Mouse (Mus musculus) bone marrow, adult 2 months (tissue): ENCODE results near the gene Ifrd2. TPM values are rescaled to one million over a fixed set of nuclear protein-coding genes. Genes with fewer than 3 reads are reported as not detected.
A peak's percentile ranks its signal among the peaks of the same experiment; 100 is the strongest.
"Not testable (repeated sequence)": the region's sequence is repeated elsewhere in the genome, so short reads cannot be mapped to it uniquely, and the experiment has no call there.

Experiments used
- H3K27ac ChIP-seq: fragments of 200-500 bp; 2 replicates; pipeline ENCODE4 v1.5.1; 2012; ENCODE audit warnings: low read depth, mild to moderate bottlenecking, control low read depth, inconsistent platforms, low read length; ENCODE audit not compliant: control insufficient read depth, poor library complexity, insufficient read depth
- H3K4me1 ChIP-seq: fragments of 200-500 bp; 2 replicates; pipeline ENCODE4 v1.6.1; 2011; ENCODE audit warnings: low read length; ENCODE audit not compliant: control insufficient read depth, insufficient read depth
- H3K4me3 ChIP-seq: fragments of 200-500 bp; replicated peaks from 2 replicates; pipeline ENCODE3; 2011; ENCODE audit warnings: mild to moderate bottlenecking, low read depth, low read length, control low read depth; ENCODE audit not compliant: control insufficient read depth
- CTCF ChIP-seq: fragments of 200-500 bp; IDR thresholded peaks from 2 replicates; pipeline ENCODE4 v1.5.1; 2011; ENCODE audit warnings: low read length, control low read depth; ENCODE audit not compliant: control insufficient read depth, insufficient read depth
- POLR2A ChIP-seq: fragments of 200-500 bp; IDR thresholded peaks from 2 replicates; pipeline ENCODE4 v1.6.1; 2011; ENCODE audit warnings: low read depth, mild to moderate bottlenecking, control low read depth, low read length, borderline replicate concordance; ENCODE audit not compliant: control insufficient read depth
- WGBS: fragments of 180-500 bp; shearing (Covaris S2); methylation state at CpG from one replicate; pipeline ENCODE4 v1.1.7; 2018; 5-methylcytosine and 5-hydroxymethylcytosine counted together
- polyA plus RNA-seq: library from polyadenylated mRNA; stranded (reverse); fragments of >200 nt; gene quantifications from 2 replicates; pipeline ENCODE4 v1.2.4, GENCODE M21; 2011; ENCODE audit warnings: low replicate concordance; ENCODE audit not compliant: missing spikeins, insufficient read depth, insufficient read length

The Ifrd2 gene
- polyA plus RNA-seq, 1 experiment: 173 TPM

- TF ChIP-seq POLR2A: no peak
- TF ChIP-seq CTCF: no peak
- peaks cover 12% of the 10 kb centered on the region for H3K4me1 ChIP-seq
- 4% methylated on average over 37 of the region's 37 CpGs for WGBS
- H3K4me3 ChIP-seq: peak overlapping the region; percentile 53
- H3K27ac ChIP-seq: peak overlapping the region; percentile 7; the same call in 1 of the 2 replicates
These were observed 33.7 kb upstream of the Ifrd2 start for GRCm38 (mm10) chr9:107553541-107554318.

- WGBS: under 1% methylated on average over 53 of the region's 53 CpGs
These were observed 33.1 kb upstream of the Ifrd2 start for GRCm38 (mm10) chr9:107554319-107554825.

GRCm38 (mm10) chr9:107555031-107555457 lies 32.4 kb upstream of the Ifrd2 start:
- under 1% methylated on average over 23 of the region's 23 CpGs for WGBS
- H3K4me1 ChIP-seq: peaks cover 12% of the 10 kb centered on the region
- peak overlapping the region; percentile 98 for H3K27ac ChIP-seq
- TF ChIP-seq CTCF: no peak
- 0 out of 2 replicates have a peak, but pooled peaks have one; percentile 35 for TF ChIP-seq POLR2A
- peak overlapping the region; percentile 94 for H3K4me3 ChIP-seq

More at GRCm38 (mm10) chr9:107554319-107554825, 33.1 kb upstream of the Ifrd2 start:
- H3K4me1 ChIP-seq: peaks cover 12% of the 10 kb centered on the region
- H3K27ac ChIP-seq: peak overlapping the region; percentile 98
- H3K4me3 ChIP-seq: peak overlapping the region; percentile 94
- TF ChIP-seq CTCF (peak; percentile 7; the same call in 1 of the 2 replicates), POLR2A (peak; percentile 93)

DNA sequence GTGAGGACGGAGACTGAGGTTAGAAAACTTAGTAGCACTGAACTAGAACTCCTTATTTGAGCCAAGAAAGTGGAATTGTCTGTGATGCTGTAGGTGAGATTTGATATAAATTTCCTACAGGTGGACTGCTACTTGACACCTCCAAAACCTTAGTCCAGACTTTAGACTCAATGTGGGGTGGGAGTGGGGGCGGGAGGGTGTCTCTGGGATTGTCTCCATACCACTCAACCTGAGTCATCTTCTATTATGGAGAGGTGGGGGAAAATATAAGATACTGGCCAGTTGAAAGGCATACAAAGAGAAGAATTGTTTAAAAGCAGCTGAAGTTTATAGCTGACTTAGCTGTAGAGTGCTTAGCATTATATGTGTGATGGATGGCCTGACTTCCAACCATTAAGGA lies 31.7 kb upstream of the Ifrd2 start:
- Histone ChIP-seq H3K4me1 (peaks cover 11% of the 10 kb centered on the region), H3K27ac (peak overlapping the region; percentile 98; the same call in 1 of the 2 replicates), H3K4me3 (peak overlapping the region; percentile 94)
- TF ChIP-seq POLR2A (no peak), CTCF (no peak)
- 34% methylated on average over 2 of the region's 2 CpGs for WGBS

GRCm38 (mm10) chr9:107556346-107556745 lies 31.1 kb upstream of the Ifrd2 start:
- Histone ChIP-seq H3K27ac (peak overlapping the region; percentile 53; the same call in 1 of the 2 replicates), H3K4me3 (no peak overlapping the region), H3K4me1 (peaks cover 6% of the 10 kb centered on the region)
- WGBS: 19% methylated on average over 3 of the region's 3 CpGs
- TF ChIP-seq CTCF: no peak
- TF ChIP-seq POLR2A: no peak

GRCm38 (mm10) chr9:107563029-107563581 lies 24.3 kb upstream of the Ifrd2 start, which contains the start of gene Tusc2:
Tusc2 (plus strand) TSS chr9:107563255.
- H3K4me1 ChIP-seq: no peaks in the 10 kb centered on the region; the same call in 1 of the 2 replicates
- TF ChIP-seq CTCF: no peak
- TF ChIP-seq POLR2A: peak; percentile 74; the same call in 1 of the 2 replicates
- under 1% methylated on average over 46 of the region's 46 CpGs for WGBS

DNA sequence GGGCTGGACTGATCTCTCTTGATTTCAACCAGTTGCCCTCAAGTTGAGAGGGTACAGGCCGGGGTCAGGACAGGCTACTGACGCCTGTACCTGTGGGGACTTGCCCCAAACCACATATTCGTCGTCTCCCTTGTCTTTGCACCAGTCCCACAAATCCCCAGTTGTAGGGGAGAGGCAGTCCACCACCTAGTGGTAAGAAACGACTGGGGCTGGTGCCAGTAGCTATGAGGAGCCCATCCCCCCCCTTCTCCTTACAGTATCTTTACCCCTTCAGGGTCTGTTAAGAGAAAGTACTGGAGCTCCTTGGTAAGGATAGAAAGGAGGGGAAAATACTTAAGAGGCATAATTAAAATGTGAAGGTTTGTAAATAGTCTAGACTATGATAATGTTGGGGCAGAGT lies 21.9 kb upstream of the Ifrd2 start:
- H3K4me3 ChIP-seq, H3K4me1 ChIP-seq, H3K27ac ChIP-seq: not testable (repeated sequence)
- 42% methylated on average over 5 of the region's 5 CpGs for WGBS

More at GRCm38 (mm10) chr9:107563029-107563581, 24.3 kb upstream of the Ifrd2 start, which contains the start of gene Tusc2:
- peak within 1 kb of the TSS; percentile 50 for H3K4me3 ChIP-seq
- H3K27ac ChIP-seq: peak within 1 kb of the TSS; percentile 66

DNA sequence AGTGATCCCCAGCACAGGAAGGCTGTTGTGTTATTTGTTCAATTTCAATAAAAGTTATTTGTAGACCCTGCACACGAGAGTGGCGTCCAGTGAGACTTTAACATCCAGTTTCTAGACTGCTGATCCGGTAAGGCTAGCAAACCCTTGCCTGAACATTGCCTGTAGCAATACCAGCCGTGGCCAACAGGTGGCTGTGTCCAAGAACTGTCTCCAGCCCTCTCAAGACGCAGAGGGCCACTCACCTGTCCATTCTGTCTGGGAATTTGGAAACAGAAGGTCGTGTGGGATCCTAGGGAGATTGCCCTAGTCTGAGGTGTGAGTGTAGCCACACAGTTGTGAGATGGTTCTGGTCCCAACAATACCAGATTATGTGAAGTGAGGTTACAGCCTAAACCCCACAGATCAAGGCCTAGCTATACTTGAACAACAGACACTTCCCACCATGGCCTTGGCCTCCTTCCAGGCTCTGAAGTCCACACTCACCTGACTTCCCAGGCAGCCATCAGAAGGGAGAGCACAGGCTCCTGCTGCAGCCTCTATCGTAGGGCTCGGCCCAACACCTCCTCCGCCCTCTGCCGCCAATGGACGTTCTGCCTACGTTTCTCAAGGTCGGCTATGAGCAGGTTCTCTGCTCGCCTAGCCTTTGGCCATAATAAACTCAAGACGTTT lies 21.3 kb upstream of the Ifrd2 start:
- TF ChIP-seq POLR2A (no peak), CTCF (peak; percentile 88)
- Histone ChIP-seq H3K4me1 (no peaks in the 10 kb centered on the region; the same call in 1 of the 2 replicates), H3K27ac (no peak overlapping the region), H3K4me3 (no peak overlapping the region)
- WGBS: 58% methylated on average over 15 of the region's 15 CpGs
